Mouse (Mus musculus) heart, postnatal 0 days (tissue): ENCODE results near the gene Ccdc27. TPM values are rescaled to one million over a fixed set of nuclear protein-coding genes. Genes with fewer than 3 reads are reported as not detected.
A peak's percentile ranks its signal among the peaks of the same experiment; 100 is the strongest.

ENCODE experiments used
- ATAC-seq: fragments of 200-750 bp; cut with Nextera tagmentation; 2 replicates; pipeline ENCODE4 v1.8.0; 2017; ENCODE audit warnings: low read depth, moderate number of reproducible peaks, moderate library complexity; ENCODE audit not compliant: insufficient read depth
- DNase-seq: peaks from one replicate; pipeline ENCODE4 v3.0.0-alpha.2; 2016; ENCODE audit warnings: low spot score
- H3K27ac ChIP-seq: fragments of 300-500 bp; sonication (generic); 2 replicates; pipeline ENCODE4 v1.5.1; 2014; ENCODE audit warnings: low read depth, mild to moderate bottlenecking
- H3K27me3 ChIP-seq: fragments of 300-500 bp; sonication (generic); 2 replicates; pipeline ENCODE4 v1.6.1; 2014; ENCODE audit warnings: low read length, mixed read lengths; ENCODE audit not compliant: control insufficient read depth, insufficient read depth
- H3K36me3 ChIP-seq: fragments of 300-500 bp; sonication (generic); replicated peaks from 2 replicates; pipeline ENCODE4 v1.6.1; 2014; ENCODE audit warnings: low read length, mixed read lengths; ENCODE audit not compliant: control insufficient read depth, insufficient read depth
- H3K4me1 ChIP-seq: fragments of 300-500 bp; sonication (generic); 2 replicates; pipeline ENCODE4 v1.6.1; 2014; ENCODE audit warnings: antibody characterized with exemption; ENCODE audit not compliant: control insufficient read depth, insufficient read depth
- H3K4me2 ChIP-seq: fragments of 300-500 bp; sonication (generic); 2 replicates; pipeline ENCODE4 v1.6.1; 2014; ENCODE audit warnings: low read depth, mild to moderate bottlenecking, low read length, moderate library complexity
- H3K4me3 ChIP-seq: fragments of 300-500 bp; sonication (generic); 2 replicates; pipeline ENCODE4 v1.5.1; 2014; ENCODE audit warnings: low read depth, low read length
- H3K9ac ChIP-seq: fragments of 300-500 bp; sonication (generic); replicated peaks from 2 replicates; pipeline ENCODE4 v1.6.1; 2014; ENCODE audit warnings: low read depth, low read length, mixed read lengths
- H3K9me3 ChIP-seq: fragments of 300-500 bp; sonication (generic); replicated peaks from 2 replicates; pipeline ENCODE4 v1.6.1; 2016; ENCODE audit warnings: low read length; ENCODE audit not compliant: control insufficient read depth
- CTCF ChIP-seq: IDR thresholded peaks from 2 replicates; pipeline ENCODE4 v1.5.1; 2016; ENCODE audit warnings: antibody characterized with exemption, control low read depth, low read depth
- EP300 ChIP-seq: IDR thresholded peaks from 2 replicates; pipeline ENCODE4 v1.6.1; 2016; ENCODE audit warnings: antibody characterized with exemption, low read depth
- WGBS: fragments of 180-500 bp; shearing (Covaris S2); extraction: QIAGEN DNeasy Blood & Tissue Kit; methylation state at CpG from one replicate; pipeline ENCODE4 v1.1.7; 2014; 5-methylcytosine and 5-hydroxymethylcytosine counted together
- polyA plus RNA-seq: library from polyadenylated mRNA; unstranded; fragments of >200 nt; fragmentation: Nextera tagmentation; extraction: Ambion mirVana; gene quantifications from 2 replicates; pipeline ENCODE4 v1.2.1, GENCODE M21; 2015
- total RNA-seq: library from RNA; depleted of rRNA; stranded (reverse); fragments of >200 nt; gene quantifications from 2 replicates; pipeline ENCODE4 v1.2.3, GENCODE M21; 2014; ENCODE audit warnings: low replicate concordance

The Ccdc27 gene
- total and polyA plus RNA-seq, 2 experiments from 2014 or later, result not detected

DNA sequence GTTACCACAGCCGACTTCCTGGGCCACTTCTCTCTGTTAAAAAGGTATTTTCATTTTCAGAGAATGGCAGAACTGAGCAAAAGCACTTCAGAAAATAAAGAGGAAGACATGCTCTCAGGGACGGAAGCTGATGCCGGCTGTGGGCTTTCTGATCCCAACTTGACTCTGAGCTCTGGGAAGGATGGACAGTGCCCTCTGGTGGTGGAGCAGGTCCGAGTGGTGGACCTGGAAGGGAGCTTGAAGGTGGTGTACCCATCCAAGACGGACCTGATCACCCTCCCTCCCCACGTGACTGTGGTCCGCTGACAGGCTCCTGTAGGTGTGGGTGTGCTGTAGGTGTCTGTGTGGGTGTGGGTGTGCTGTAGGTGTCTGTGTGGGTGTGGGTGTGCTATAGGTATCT, 22.9 kb downstream of the Ccdc27 start:
- ATAC-seq (no peak), DNase-seq (no peak)
- H3K4me1 ChIP-seq, result peaks cover 10% of the 10 kb centered on the region
- no peak overlapping the region for H3K4me3 ChIP-seq
- H3K27ac ChIP-seq, result no peak overlapping the region
- H3K4me2 ChIP-seq, result no peak overlapping the region
- TF ChIP-seq CTCF (peak; percentile 50), EP300 (no peak)
- WGBS, result 67% methylated on average over 7 of the region's 7 CpGs
- no peak overlapping the region for H3K9ac ChIP-seq
- H3K9me3 ChIP-seq, result no peaks in the 10 kb centered on the region
- peaks cover 70% of the 10 kb centered on the region for H3K36me3 ChIP-seq
- no peaks in the 10 kb centered on the region for H3K27me3 ChIP-seq

DNA sequence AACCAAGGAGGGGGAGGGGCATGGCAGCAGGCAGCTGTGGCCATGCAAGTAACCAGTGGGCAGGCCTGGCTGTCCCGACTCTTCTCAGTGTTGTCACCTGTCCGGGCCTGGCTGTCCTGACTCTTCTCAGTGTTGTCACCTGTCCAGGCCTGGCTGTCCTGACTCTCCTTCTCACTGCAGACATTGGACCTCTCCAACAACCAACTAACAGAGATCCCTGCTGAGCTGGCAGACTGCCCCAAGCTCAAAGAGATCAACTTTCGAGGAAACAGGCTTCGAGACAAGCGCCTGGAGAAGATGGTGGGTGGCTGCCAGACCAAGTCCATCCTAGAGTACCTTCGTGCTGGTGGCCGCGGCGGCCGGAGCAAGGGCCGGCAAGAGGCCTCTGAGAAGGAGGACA, 27.0 kb downstream of the Ccdc27 start:
- H3K4me1 ChIP-seq, result peaks cover 17% of the 10 kb centered on the region
- no peak overlapping the region for H3K9ac ChIP-seq
- no peaks in the 10 kb centered on the region for H3K9me3 ChIP-seq
- no peak overlapping the region for H3K27ac ChIP-seq
- 96% methylated on average over 11 of the region's 11 CpGs for WGBS
- H3K27me3 ChIP-seq, result no peaks in the 10 kb centered on the region
- no peak overlapping the region for H3K4me2 ChIP-seq
- DNase-seq, result no peak
- peaks cover 60% of the 10 kb centered on the region for H3K36me3 ChIP-seq
- no peak overlapping the region for H3K4me3 ChIP-seq
- ATAC-seq, result no peak
- TF ChIP-seq EP300 (no peak), CTCF (no peak)

DNA sequence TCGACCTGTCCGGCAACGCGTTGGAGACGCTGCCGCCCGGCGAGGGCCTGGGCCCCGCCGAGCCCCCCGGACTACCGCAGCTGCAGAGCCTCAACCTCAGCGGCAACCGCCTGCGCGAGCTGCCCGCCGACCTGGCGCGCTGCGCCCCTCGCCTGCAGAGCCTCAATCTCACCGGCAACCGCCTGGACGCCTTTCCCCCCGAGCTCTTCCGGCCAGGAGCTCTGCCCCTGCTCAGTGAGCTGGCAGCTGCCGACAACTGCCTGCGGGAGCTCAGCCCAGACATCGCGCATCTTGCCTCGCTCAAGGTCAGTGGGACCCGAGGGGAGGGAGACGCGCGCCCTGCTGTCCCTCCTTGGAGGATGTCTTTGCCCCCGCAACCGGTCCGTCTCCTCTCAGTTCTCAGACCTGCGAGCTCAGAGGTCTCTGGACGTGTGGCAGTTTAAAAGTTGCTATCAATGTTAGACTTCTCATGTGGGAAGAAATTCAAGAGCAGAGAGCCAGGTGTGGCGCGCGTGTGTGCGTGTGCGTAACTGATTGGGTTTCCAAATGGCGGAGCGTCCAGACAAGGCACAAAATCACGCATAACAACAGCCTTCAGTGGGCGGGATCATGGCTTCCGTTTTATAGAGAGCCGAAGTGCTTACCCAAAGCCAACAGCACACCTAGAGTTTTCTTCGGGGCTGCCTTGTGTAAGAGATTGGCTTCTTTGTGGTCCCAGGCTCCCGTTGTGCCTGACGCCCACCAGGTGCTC, 30.2 kb downstream of the Ccdc27 start:
- 2% methylated on average over 51 of the region's 55 CpGs for WGBS
- Histone ChIP-seq H3K27me3 (no peaks in the 10 kb centered on the region), H3K9ac (peak overlapping the region; percentile 97), H3K27ac (peak overlapping the region; percentile 76), H3K36me3 (peaks cover 33% of the 10 kb centered on the region), H3K9me3 (no peaks in the 10 kb centered on the region), H3K4me3 (peak overlapping the region; percentile 99), H3K4me1 (peaks cover 17% of the 10 kb centered on the region), H3K4me2 (peak overlapping the region; percentile 98)
- TF ChIP-seq EP300 (no peak), CTCF (no peak)
- no peak for DNase-seq
- peak; percentile 6; the same call in 1 of the 2 replicates for ATAC-seq

DNA sequence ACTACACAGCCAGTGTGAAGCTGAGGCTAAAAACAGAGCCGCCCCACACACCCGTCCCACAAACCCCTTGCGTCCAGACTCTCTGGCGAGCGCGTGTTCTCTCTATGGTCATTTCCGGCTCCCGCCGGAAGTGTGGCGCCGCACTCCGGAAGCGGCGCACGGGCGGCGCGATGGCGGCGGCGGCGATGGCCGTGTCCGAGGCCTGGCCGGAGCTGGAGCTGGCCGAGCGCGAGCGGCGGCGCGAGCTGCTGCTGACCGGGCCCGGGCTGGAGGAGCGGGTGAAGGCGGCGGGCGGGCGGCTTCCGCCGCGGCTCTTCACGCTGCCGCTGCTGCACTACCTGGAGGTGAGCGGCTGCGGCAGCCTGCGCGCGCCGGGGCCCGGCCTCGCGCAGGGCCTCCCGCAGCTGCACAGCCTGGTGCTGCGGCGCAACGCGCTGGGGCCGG, 30.8 kb downstream of the Ccdc27 start, which contains the start of gene Lrrc47:
Gene Lrrc47, plus strand, starts transcription at position 86 of the 444 bp plus-strand sequence.
- peak within 1 kb of the TSS; percentile 97 for H3K9ac ChIP-seq
- peak within 1 kb of the TSS; percentile 76 for H3K27ac ChIP-seq
- no peaks in the 10 kb centered on the region for H3K27me3 ChIP-seq
- H3K9me3 ChIP-seq, result no peaks in the 10 kb centered on the region
- H3K36me3 ChIP-seq, result peaks cover 33% of the 10 kb centered on the region
- peak within 1 kb of the TSS; percentile 99 for H3K4me3 ChIP-seq
- DNase-seq, result peak; percentile 91
- WGBS, result under 1% methylated on average over 51 of the region's 59 CpGs
- ATAC-seq, result peak; percentile 95
- peaks cover 17% of the 10 kb centered on the region for H3K4me1 ChIP-seq
- TF ChIP-seq EP300, result no peak
- TF ChIP-seq CTCF, result 0 out of 2 replicates have a peak, but pooled peaks have one; percentile 2
- peak within 1 kb of the TSS; percentile 98 for H3K4me2 ChIP-seq

DNA sequence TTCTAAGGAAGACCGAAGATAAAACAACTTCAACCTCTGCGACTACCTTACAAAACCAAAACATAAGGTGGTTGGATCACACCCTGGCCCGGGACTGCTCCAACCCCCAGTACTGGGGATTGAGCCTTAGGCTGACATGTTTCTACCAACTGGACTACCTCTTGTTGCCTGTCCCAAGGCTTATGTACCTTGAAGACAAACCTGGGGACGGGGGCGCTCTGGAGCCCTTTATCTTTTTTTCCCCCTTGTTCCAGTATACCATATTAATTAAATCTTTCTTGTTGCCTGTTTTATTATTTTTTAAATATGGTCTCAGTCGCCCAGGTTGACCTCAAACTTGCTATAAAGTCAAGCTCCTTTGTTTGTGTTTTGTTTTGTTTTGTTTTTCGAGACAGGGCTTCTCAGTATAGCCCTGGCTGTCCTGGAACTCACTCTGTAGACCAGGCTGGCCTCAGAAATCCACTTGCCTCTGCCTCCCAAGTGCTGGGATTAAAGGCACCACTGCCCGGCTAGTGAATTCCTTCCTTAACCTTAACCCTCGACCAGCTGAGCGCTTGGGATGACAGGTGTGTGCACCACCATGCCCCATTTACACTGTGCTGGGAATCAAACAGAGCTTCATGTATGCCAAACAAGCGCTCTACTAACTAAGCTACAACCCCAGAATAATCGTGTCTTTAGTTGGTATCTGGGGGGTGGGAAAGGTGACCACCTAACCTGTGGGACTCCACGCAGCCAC, 31.4 kb downstream of the Ccdc27 start:
- H3K4me1 ChIP-seq, result peaks cover 17% of the 10 kb centered on the region
- DNase-seq (no peak), ATAC-seq (peak; percentile 13; the same call in 1 of the 2 replicates)
- no peaks in the 10 kb centered on the region for H3K27me3 ChIP-seq
- TF ChIP-seq EP300, result no peak
- no peak for TF ChIP-seq CTCF
- peak overlapping the region; percentile 97; the same call in 1 of the 2 replicates for H3K9ac ChIP-seq
- H3K9me3 ChIP-seq, result no peaks in the 10 kb centered on the region
- peak overlapping the region; percentile 99 for H3K4me3 ChIP-seq
- WGBS, result 28% methylated on average over 13 of the region's 13 CpGs
- H3K36me3 ChIP-seq, result peaks cover 33% of the 10 kb centered on the region
- peak overlapping the region; percentile 98 for H3K4me2 ChIP-seq
- 0 out of 2 replicates have a peak overlapping the region, but pooled peaks have one; percentile 14 for H3K27ac ChIP-seq
